Mouse (Mus musculus) cortical plate, adult 2 months (tissue): ENCODE measurements around the gene Misp.
A peak's percentile ranks its signal among the peaks of the same experiment; 100 is the strongest.

ENCODE experiments used
- CTCF ChIP-seq: fragments of 200-500 bp; IDR thresholded peaks from 2 replicates; pipeline ENCODE4 v1.5.1; 2011; ENCODE audit warnings: mild to moderate bottlenecking, control low read depth, low read length; ENCODE audit not compliant: insufficient read depth; ENCODE audit errors: extremely low read depth
- POLR2A ChIP-seq: fragments of 200-500 bp; IDR thresholded peaks from 2 replicates; pipeline ENCODE4 v1.6.1; 2011; ENCODE audit warnings: mild to moderate bottlenecking, low read length, control low read depth; ENCODE audit not compliant: insufficient read depth; ENCODE audit errors: extremely low read depth

DNA sequence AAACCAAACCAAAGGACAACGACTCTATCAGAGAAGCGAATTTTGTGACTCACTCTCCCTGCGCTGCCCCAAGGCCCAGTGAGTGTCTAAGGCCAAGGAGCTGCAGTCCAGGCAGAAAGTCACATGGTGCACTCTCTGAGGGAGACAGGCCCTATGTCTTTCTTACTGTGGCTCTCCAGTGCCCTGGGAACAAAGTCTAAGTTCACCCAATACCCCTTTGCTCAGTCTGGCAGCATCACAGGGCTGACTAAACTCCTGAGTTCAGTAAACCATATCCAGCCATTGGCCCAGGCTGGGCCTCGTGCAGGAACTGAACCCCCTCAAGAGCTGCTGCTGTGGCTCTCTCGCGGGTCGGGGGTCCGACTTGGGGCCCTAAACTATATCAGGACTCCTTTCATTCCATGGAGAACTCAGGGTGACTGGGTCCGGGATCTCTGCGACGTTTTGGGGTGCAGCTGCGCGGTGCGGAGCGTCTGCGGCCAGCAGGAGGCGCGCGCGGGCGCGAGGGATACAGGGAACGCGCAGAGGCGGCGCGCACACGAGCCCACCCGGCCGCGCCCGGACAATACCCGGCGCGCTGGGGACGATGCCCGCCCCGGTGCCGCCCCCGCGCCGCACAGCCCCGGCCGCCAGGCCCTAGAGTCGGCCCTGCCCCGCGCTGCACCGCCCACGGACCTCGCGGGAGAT is 27.6 kb upstream of the Misp start, which contains the start of gene Palm:
- peak; percentile 61 for TF ChIP-seq CTCF
- TF ChIP-seq POLR2A = 0 out of 2 replicates have a peak, but pooled peaks have one; percentile 26
